In the genomic region with DNA sequence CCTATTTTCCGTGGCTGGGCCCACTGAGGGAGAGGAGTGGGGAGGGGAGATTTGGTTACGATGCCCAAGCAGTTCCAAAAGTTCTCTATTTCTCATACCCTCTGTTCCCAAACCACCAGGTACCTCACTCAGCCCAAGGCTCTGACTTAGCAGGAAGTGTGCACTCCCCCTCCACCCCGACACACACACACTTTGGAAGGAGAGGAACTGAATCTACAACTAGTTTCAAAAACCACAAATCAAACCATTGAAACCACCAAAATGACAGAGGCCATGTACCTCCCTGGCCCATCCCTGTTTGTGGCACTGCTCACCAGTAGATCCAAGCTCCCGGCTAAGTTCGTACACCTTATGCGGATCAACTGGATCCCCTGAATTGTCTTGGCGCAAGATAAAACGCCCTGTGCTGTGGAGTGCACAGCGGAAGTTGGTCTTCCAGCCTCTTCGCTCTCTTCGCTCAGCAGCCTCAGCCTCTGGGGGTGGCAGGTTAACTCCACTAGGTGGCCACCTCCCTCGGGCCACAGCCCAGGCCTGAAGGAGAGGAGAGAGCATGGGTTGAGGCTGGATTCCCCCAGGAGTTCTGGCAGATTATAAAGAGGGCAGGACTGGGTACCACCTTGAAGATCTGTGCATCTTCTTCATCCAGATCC, we compare ENCODE assay signal across 7 mouse cellular contexts. TPM values are rescaled to one million over a fixed set of nuclear protein-coding genes. Genes with fewer than 3 reads are reported as not detected.
DNase-seq lines count a peak whose midpoint lies in the region; ATAC-seq and TF ChIP-seq lines count a peak whose summit lies in the region.

No protein-coding gene starts in this region.

- no peaks in the 10 kb centered on the region for H3K9me3 ChIP-seq in ES-Bruce4 (replicated peaks; ENCODE audit: control insufficient read depth, insufficient read depth, low read length, poor library complexity, severe bottlenecking)
- no peaks in the 10 kb centered on the region for H3K9me3 ChIP-seq in embryonic facial prominence, embryonic 15.5 days (replicated peaks)
- H3K9me3 ChIP-seq in liver, postnatal 0 days (ENCODE audit: low read length), result no peaks in the 10 kb centered on the region
- no peaks in the 10 kb centered on the region for H3K9me3 ChIP-seq in neural tube, embryonic 13.5 days

- H3K27me3 ChIP-seq in ES-Bruce4 (ENCODE audit: control insufficient read depth, insufficient read depth, low read length, poor library complexity, severe bottlenecking), result no peaks in the 10 kb centered on the region
- no peaks in the 10 kb centered on the region for H3K27me3 ChIP-seq in embryonic facial prominence, embryonic 15.5 days
- H3K27me3 ChIP-seq in liver, postnatal 0 days (ENCODE audit: insufficient read depth, low read length), result peaks cover 6% of the 10 kb centered on the region; the same call in 1 of the 2 replicates
- H3K27me3 ChIP-seq in neural tube, embryonic 13.5 days, result no peaks in the 10 kb centered on the region

- DNase-seq in CD4-positive helper T cell, adult 2 months (ENCODE audit: low read depth, low spot score), result peak; percentile 79
- DNase-seq in induced T-regulatory cell, adult 2 months (ENCODE audit: low read depth), result peak; percentile 80
- DNase-seq in liver, postnatal 0 days, result peak; percentile 70
- no peak for DNase-seq in layer of hippocampus, postnatal 36 days

- no peak for TF ChIP-seq EP300 in ES-Bruce4 (IDR thresholded peaks at IDR 0.05; ENCODE audit: insufficient read depth, low read depth, low read length)
- TF ChIP-seq EP300 in liver, postnatal 0 days (IDR thresholded peaks at IDR 0.05; ENCODE audit: low read depth), result no peak

- peaks cover 25% of the 10 kb centered on the region for H3K36me3 ChIP-seq in ES-Bruce4 (ENCODE audit: control insufficient read depth, insufficient read depth, low read length, poor library complexity, severe bottlenecking)
- peaks cover 44% of the 10 kb centered on the region for H3K36me3 ChIP-seq in embryonic facial prominence, embryonic 15.5 days
- peaks cover 48% of the 10 kb centered on the region for H3K36me3 ChIP-seq in liver, postnatal 0 days (replicated peaks; ENCODE audit: insufficient read depth, low read length)
- peaks cover 49% of the 10 kb centered on the region for H3K36me3 ChIP-seq in neural tube, embryonic 13.5 days

- no peak overlapping the region for H3K9ac ChIP-seq in ES-Bruce4 (ENCODE audit: low read depth, poor library complexity, severe bottlenecking)
- H3K9ac ChIP-seq in embryonic facial prominence, embryonic 15.5 days, result no peak overlapping the region
- peak overlapping the region; percentile 92 for H3K9ac ChIP-seq in liver, postnatal 0 days (replicated peaks)
- H3K9ac ChIP-seq in neural tube, embryonic 13.5 days, result no peak overlapping the region

- H3K27ac ChIP-seq in ES-Bruce4 (ENCODE audit: insufficient read depth, low read length), result no peak overlapping the region
- 0 out of 2 replicates have a peak overlapping the region, but pooled peaks have one; percentile 11 for H3K27ac ChIP-seq in embryonic facial prominence, embryonic 15.5 days (replicated peaks)
- H3K27ac ChIP-seq in liver, postnatal 0 days (ENCODE audit: low read depth), result peak overlapping the region; percentile 94
- H3K27ac ChIP-seq in neural tube, embryonic 13.5 days (replicated peaks), result no peak overlapping the region

- H3K4me2 ChIP-seq in embryonic facial prominence, embryonic 15.5 days (replicated peaks), result peak overlapping the region; percentile 83; the same call in 1 of the 2 replicates
- peak overlapping the region; percentile 95 for H3K4me2 ChIP-seq in liver, postnatal 0 days (ENCODE audit: low read depth, low read length)
- no peak overlapping the region for H3K4me2 ChIP-seq in neural tube, embryonic 13.5 days

- no peak for ATAC-seq in embryonic facial prominence, embryonic 15.5 days (ENCODE audit: insufficient number of reproducible peaks, low FRiP score, low TSS enrichment, low read depth)
- peak; percentile 52 for ATAC-seq in liver, postnatal 0 days
- peak; percentile 21; the same call in 1 of the 2 replicates for ATAC-seq in neural tube, embryonic 13.5 days (ENCODE audit: low read depth)

- H3K4me3 ChIP-seq in ES-Bruce4 (ENCODE audit: low read depth, low read length), result no peak overlapping the region
- peak overlapping the region; percentile 55; the same call in 1 of the 2 replicates for H3K4me3 ChIP-seq in embryonic facial prominence, embryonic 15.5 days (replicated peaks)
- H3K4me3 ChIP-seq in liver, postnatal 0 days (ENCODE audit: low read depth, low read length), result peak overlapping the region; percentile 88
- H3K4me3 ChIP-seq in neural tube, embryonic 13.5 days, result no peak overlapping the region

- TF ChIP-seq POLR2A in ES-Bruce4 (IDR thresholded peaks at IDR 0.05; ENCODE audit: insufficient read depth, low read length), result no peak

- TF ChIP-seq CTCF in ES-Bruce4 (IDR thresholded peaks at IDR 0.05; ENCODE audit: low read depth, low read length), result peak; percentile 30
- TF ChIP-seq CTCF in liver, postnatal 0 days (IDR thresholded peaks at IDR 0.05; ENCODE audit: low read depth), result peak; percentile 79

- H3K4me1 ChIP-seq in ES-Bruce4 (ENCODE audit: control insufficient read depth, insufficient read depth, low read length), result no peaks in the 10 kb centered on the region
- peaks cover 18% of the 10 kb centered on the region for H3K4me1 ChIP-seq in embryonic facial prominence, embryonic 15.5 days
- peaks cover 29% of the 10 kb centered on the region for H3K4me1 ChIP-seq in liver, postnatal 0 days (ENCODE audit: insufficient read depth)
- peaks cover 18% of the 10 kb centered on the region for H3K4me1 ChIP-seq in neural tube, embryonic 13.5 days (replicated peaks)

- 32% methylated on average over 12 of the region's 12 CpGs for WGBS in embryonic facial prominence, embryonic 15.5 days
- WGBS in liver, postnatal 0 days (ENCODE audit: insufficient replicate concordance), result 18% methylated on average over 12 of the region's 12 CpGs
- WGBS in neural tube, embryonic 13.5 days, result 39% methylated on average over 12 of the region's 12 CpGs

RNA-seq across cellular contexts. Expression of a gene that starts 1.4 kb away (rescaled TPM):
- polyA plus RNA-seq in ES-Bruce4 (2011; ENCODE audit: insufficient read depth, insufficient read length, low read depth, missing spikeins), result 0.57 TPM in 1 of 2 replicates, not detected in the other
- polyA plus RNA-seq in embryonic facial prominence, embryonic 15.5 days (2015; fragmentation: Nextera tagmentation; extraction: Ambion mirVana), result 4.1 and 5.1 TPM in 2 replicates
- polyA plus RNA-seq in liver, postnatal 0 days (2015; fragmentation: Nextera tagmentation; extraction: Ambion mirVana), result 22.9 and 25.4 TPM in 2 replicates
- 1.0 and 1.4 TPM in 2 replicates for polyA plus RNA-seq in neural tube, embryonic 13.5 days (2015; fragmentation: Nextera tagmentation; extraction: Ambion mirVana)
- total RNA-seq in layer of hippocampus, postnatal 36 days (2021), result 1 to 10 TPM in 1 of 2 experiments, under 1 TPM in 1; 0.51 to 1.2 TPM

RNA-seq across cellular contexts. Expression of a gene that starts 11.7 kb away (rescaled TPM):
- polyA plus RNA-seq in ES-Bruce4 (2011; ENCODE audit: insufficient read depth, insufficient read length, low read depth, missing spikeins), result not detected in 2 replicates
- 0.19 TPM in 1 of 2 replicates, not detected in the other for polyA plus RNA-seq in embryonic facial prominence, embryonic 15.5 days (2015; fragmentation: Nextera tagmentation; extraction: Ambion mirVana)
- polyA plus RNA-seq in liver, postnatal 0 days (2015; fragmentation: Nextera tagmentation; extraction: Ambion mirVana), result 1.1 and 1.3 TPM in 2 replicates
- not detected in 2 replicates for polyA plus RNA-seq in neural tube, embryonic 13.5 days (2015; fragmentation: Nextera tagmentation; extraction: Ambion mirVana)
- not detected for total RNA-seq in layer of hippocampus, postnatal 36 days (2021)

RNA-seq across cellular contexts. Expression of a gene that starts 14.0 kb away (rescaled TPM):
- polyA plus RNA-seq in ES-Bruce4 (2011; ENCODE audit: insufficient read depth, insufficient read length, low read depth, missing spikeins), result 7.4 and 8.5 TPM in 2 replicates
- polyA plus RNA-seq in embryonic facial prominence, embryonic 15.5 days (2015; fragmentation: Nextera tagmentation; extraction: Ambion mirVana), result 5.3 TPM in 2 replicates
- polyA plus RNA-seq in liver, postnatal 0 days (2015; fragmentation: Nextera tagmentation; extraction: Ambion mirVana), result not detected in 2 replicates
- polyA plus RNA-seq in neural tube, embryonic 13.5 days (2015; fragmentation: Nextera tagmentation; extraction: Ambion mirVana), result 3.3 and 5.8 TPM in 2 replicates
- total RNA-seq in layer of hippocampus, postnatal 36 days (2021), result not detected

RNA-seq across cellular contexts. Expression of a gene that starts 26.9 kb away (rescaled TPM):
- polyA plus RNA-seq in ES-Bruce4 (2011; ENCODE audit: insufficient read depth, insufficient read length, low read depth, missing spikeins), result 0.21 and 0.65 TPM in 2 replicates
- 0.76 and 1.1 TPM in 2 replicates for polyA plus RNA-seq in embryonic facial prominence, embryonic 15.5 days (2015; fragmentation: Nextera tagmentation; extraction: Ambion mirVana)
- not detected in 2 replicates for polyA plus RNA-seq in liver, postnatal 0 days (2015; fragmentation: Nextera tagmentation; extraction: Ambion mirVana)
- polyA plus RNA-seq in neural tube, embryonic 13.5 days (2015; fragmentation: Nextera tagmentation; extraction: Ambion mirVana), result 0.54 and 1.3 TPM in 2 replicates
- under 1 TPM in 1 of 2 experiments, not detected in 1; 0.18 TPM for total RNA-seq in layer of hippocampus, postnatal 36 days (2021)

RNA-seq across cellular contexts. Expression of a gene that starts 36.3 kb away (rescaled TPM):
- 99.5 and 99.9 TPM in 2 replicates for polyA plus RNA-seq in ES-Bruce4 (2011; ENCODE audit: insufficient read depth, insufficient read length, low read depth, missing spikeins)
- 68.7 and 73.2 TPM in 2 replicates for polyA plus RNA-seq in embryonic facial prominence, embryonic 15.5 days (2015; fragmentation: Nextera tagmentation; extraction: Ambion mirVana)
- 10.8 and 14.3 TPM in 2 replicates for polyA plus RNA-seq in liver, postnatal 0 days (2015; fragmentation: Nextera tagmentation; extraction: Ambion mirVana)
- polyA plus RNA-seq in neural tube, embryonic 13.5 days (2015; fragmentation: Nextera tagmentation; extraction: Ambion mirVana), result 71.4 and 74.1 TPM in 2 replicates
- total RNA-seq in layer of hippocampus, postnatal 36 days (2021), result 10 to 100 TPM; 79.9 to 86.9 TPM

Comparison
In these comparisons a context has a peak if more than half of its experiments do, and no peak if none do; other contexts are left out.
1. DNase-seq: peak in CD4-positive helper T cell, adult 2 months (single experiment), induced T-regulatory cell, adult 2 months (single experiment) and liver, postnatal 0 days (single experiment); none in layer of hippocampus, postnatal 36 days (0 of 2).
2. H3K27ac ChIP-seq: peak in embryonic facial prominence, embryonic 15.5 days (single experiment) and liver, postnatal 0 days (single experiment); none in ES-Bruce4 (single experiment) and neural tube, embryonic 13.5 days (single experiment).
3. H3K4me3 ChIP-seq: peak in embryonic facial prominence, embryonic 15.5 days (single experiment) and liver, postnatal 0 days (single experiment); none in ES-Bruce4 (single experiment) and neural tube, embryonic 13.5 days (single experiment).